Mouse (Mus musculus): Measurements from ENCODE around the gene Tcf7. TPM values are rescaled to one million over a fixed set of nuclear protein-coding genes. Genes with fewer than 3 reads are reported as not detected.

The Tcf7 gene
- polyA plus RNA-seq, 1 experiment = 2,910 TPM

- peaks cover 96% of the 10 kb centered on the region for H3K36me3 ChIP-seq (ENCODE audit: control insufficient read depth, insufficient read depth, low read length)
- H3K4me3 ChIP-seq (ENCODE audit: control insufficient read depth, insufficient read depth, low read length) = peak overlapping the region; percentile 90
- no peaks in the 10 kb centered on the region for H3K27me3 ChIP-seq (ENCODE audit: control insufficient read depth, insufficient read depth, low read length)
- H3K27ac ChIP-seq (ENCODE audit: control insufficient read depth, insufficient read depth, low read length) = peak overlapping the region; percentile 96
- peaks cover 32% of the 10 kb centered on the region for H3K4me1 ChIP-seq (replicated peaks; ENCODE audit: control insufficient read depth, insufficient read depth, low read length)
- WGBS = 20% methylated on average over 9 of the region's 9 CpGs
- DNase-seq = no peak
- TF ChIP-seq POLR2A (IDR thresholded peaks at IDR 0.05; ENCODE audit: control insufficient read depth, extremely low read depth, insufficient read depth, low read length, poor library complexity) (peak; percentile 4), CTCF (IDR thresholded peaks at IDR 0.05; ENCODE audit: borderline replicate concordance, control insufficient read depth, extremely low read depth, insufficient read depth, low read length, poor library complexity) (no peak)
These were observed 6.8 kb downstream of the Tcf7 start for GRCm38 (mm10) chr11:52275774-52276555.

GRCm38 (mm10) chr11:52275366-52275765 lies 7.4 kb downstream of the Tcf7 start:
- Histone ChIP-seq H3K27me3 (ENCODE audit: control insufficient read depth, insufficient read depth, low read length) (no peaks in the 10 kb centered on the region), H3K27ac (ENCODE audit: control insufficient read depth, insufficient read depth, low read length) (peak overlapping the region; percentile 96), H3K36me3 (ENCODE audit: control insufficient read depth, insufficient read depth, low read length) (peaks cover 96% of the 10 kb centered on the region), H3K4me3 (ENCODE audit: control insufficient read depth, insufficient read depth, low read length) (peak overlapping the region; percentile 90), H3K4me1 (replicated peaks; ENCODE audit: control insufficient read depth, insufficient read depth, low read length) (peaks cover 37% of the 10 kb centered on the region)
- peak; percentile 87 for DNase-seq
- TF ChIP-seq CTCF (IDR thresholded peaks at IDR 0.05; ENCODE audit: borderline replicate concordance, control insufficient read depth, extremely low read depth, insufficient read depth, low read length, poor library complexity) = peak; percentile 23; the same call in 1 of the 2 replicates
- peak; percentile 79 for TF ChIP-seq POLR2A (IDR thresholded peaks at IDR 0.05; ENCODE audit: control insufficient read depth, extremely low read depth, insufficient read depth, low read length, poor library complexity)
- WGBS = 8% methylated on average over 8 of the region's 8 CpGs

GRCm38 (mm10) chr11:52274456-52275112 lies 8.2 kb downstream of the Tcf7 start:
- TF ChIP-seq CTCF (IDR thresholded peaks at IDR 0.05; ENCODE audit: borderline replicate concordance, control insufficient read depth, extremely low read depth, insufficient read depth, low read length, poor library complexity) (no peak; the same call in 1 of the 2 replicates), POLR2A (IDR thresholded peaks at IDR 0.05; ENCODE audit: control insufficient read depth, extremely low read depth, insufficient read depth, low read length, poor library complexity) (no peak)
- Histone ChIP-seq H3K27me3 (ENCODE audit: control insufficient read depth, insufficient read depth, low read length) (no peaks in the 10 kb centered on the region), H3K4me1 (replicated peaks; ENCODE audit: control insufficient read depth, insufficient read depth, low read length) (peaks cover 45% of the 10 kb centered on the region), H3K36me3 (ENCODE audit: control insufficient read depth, insufficient read depth, low read length) (peaks cover 96% of the 10 kb centered on the region), H3K27ac (ENCODE audit: control insufficient read depth, insufficient read depth, low read length) (peak overlapping the region; percentile 96), H3K4me3 (ENCODE audit: control insufficient read depth, insufficient read depth, low read length) (peak overlapping the region; percentile 90)
- DNase-seq = peak; percentile 77
- WGBS = 36% methylated on average over 20 of the region's 20 CpGs

- Histone ChIP-seq H3K27me3 (ENCODE audit: control insufficient read depth, insufficient read depth, low read length) (no peaks in the 10 kb centered on the region), H3K4me3 (ENCODE audit: control insufficient read depth, insufficient read depth, low read length) (peak overlapping the region; percentile 90), H3K27ac (ENCODE audit: control insufficient read depth, insufficient read depth, low read length) (peak overlapping the region; percentile 96), H3K36me3 (ENCODE audit: control insufficient read depth, insufficient read depth, low read length) (peaks cover 96% of the 10 kb centered on the region), H3K4me1 (replicated peaks; ENCODE audit: control insufficient read depth, insufficient read depth, low read length) (peaks cover 51% of the 10 kb centered on the region)
- peak; percentile 42 for DNase-seq
- TF ChIP-seq POLR2A (IDR thresholded peaks at IDR 0.05; ENCODE audit: control insufficient read depth, extremely low read depth, insufficient read depth, low read length, poor library complexity) (no peak), CTCF (IDR thresholded peaks at IDR 0.05; ENCODE audit: borderline replicate concordance, control insufficient read depth, extremely low read depth, insufficient read depth, low read length, poor library complexity) (no peak)
- WGBS = 25% methylated on average over 4 of the region's 4 CpGs
These were observed 8.9 kb downstream of the Tcf7 start for GRCm38 (mm10) chr11:52273942-52274330.

DNA sequence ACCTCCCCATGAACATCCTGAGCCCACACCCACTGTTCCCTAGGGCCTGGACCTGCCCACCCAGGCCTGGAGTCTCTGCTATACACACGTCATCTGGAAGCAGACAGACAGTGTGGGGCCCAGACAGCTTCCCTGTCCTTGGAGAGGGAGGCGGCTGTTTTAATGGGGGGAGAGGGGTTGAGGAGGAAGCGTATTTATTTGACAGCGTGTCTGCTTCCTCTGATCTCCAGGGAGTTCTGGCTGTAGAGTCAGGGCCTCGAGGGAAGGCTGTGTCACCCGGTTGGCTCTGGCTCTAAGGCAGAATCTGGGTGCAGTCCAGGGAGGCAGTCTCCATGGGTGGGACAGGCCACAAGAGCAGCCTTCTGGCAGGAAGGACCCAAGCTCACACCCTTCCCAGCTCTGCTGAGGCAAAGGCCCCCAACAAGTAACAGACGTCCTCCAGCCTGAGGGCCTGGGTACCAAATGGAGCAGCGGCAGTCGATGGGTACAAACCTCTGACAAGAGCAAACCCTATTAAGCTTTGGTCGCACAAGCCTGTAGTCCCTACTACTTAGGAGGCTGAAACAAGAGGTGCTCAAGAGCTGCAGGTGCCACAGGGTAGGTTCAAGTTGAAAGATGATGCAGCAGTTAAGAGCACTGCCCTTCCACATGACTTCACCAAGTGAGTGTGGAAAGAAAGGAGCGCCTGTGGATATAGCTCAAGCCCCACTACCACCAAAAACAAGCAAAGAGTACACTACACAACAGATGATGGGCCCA lies 9.5 kb downstream of the Tcf7 start:
- peaks cover 96% of the 10 kb centered on the region for H3K36me3 ChIP-seq (ENCODE audit: control insufficient read depth, insufficient read depth, low read length)
- H3K4me1 ChIP-seq (replicated peaks; ENCODE audit: control insufficient read depth, insufficient read depth, low read length) = peaks cover 57% of the 10 kb centered on the region
- H3K27me3 ChIP-seq (ENCODE audit: control insufficient read depth, insufficient read depth, low read length) = no peaks in the 10 kb centered on the region
- WGBS = 37% methylated on average over 11 of the region's 11 CpGs
- peak; percentile 42 for DNase-seq
- peak overlapping the region; percentile 96 for H3K27ac ChIP-seq (ENCODE audit: control insufficient read depth, insufficient read depth, low read length)
- peak overlapping the region; percentile 90 for H3K4me3 ChIP-seq (ENCODE audit: control insufficient read depth, insufficient read depth, low read length)
- TF ChIP-seq CTCF (IDR thresholded peaks at IDR 0.05; ENCODE audit: borderline replicate concordance, control insufficient read depth, extremely low read depth, insufficient read depth, low read length, poor library complexity) = no peak
- 0 out of 2 replicates have a peak, but pooled peaks have one; percentile 1 for TF ChIP-seq POLR2A (IDR thresholded peaks at IDR 0.05; ENCODE audit: control insufficient read depth, extremely low read depth, insufficient read depth, low read length, poor library complexity)

- WGBS = 36% methylated on average over 6 of the region's 6 CpGs
- no peak for DNase-seq
- H3K27me3 ChIP-seq (ENCODE audit: control insufficient read depth, insufficient read depth, low read length) = no peaks in the 10 kb centered on the region
- H3K4me1 ChIP-seq (replicated peaks; ENCODE audit: control insufficient read depth, insufficient read depth, low read length) = peaks cover 64% of the 10 kb centered on the region
- peak overlapping the region; percentile 90 for H3K4me3 ChIP-seq (ENCODE audit: control insufficient read depth, insufficient read depth, low read length)
- H3K36me3 ChIP-seq (ENCODE audit: control insufficient read depth, insufficient read depth, low read length) = peaks cover 96% of the 10 kb centered on the region
- peak overlapping the region; percentile 96 for H3K27ac ChIP-seq (ENCODE audit: control insufficient read depth, insufficient read depth, low read length)
- TF ChIP-seq POLR2A (IDR thresholded peaks at IDR 0.05; ENCODE audit: control insufficient read depth, extremely low read depth, insufficient read depth, low read length, poor library complexity) (no peak), CTCF (IDR thresholded peaks at IDR 0.05; ENCODE audit: borderline replicate concordance, control insufficient read depth, extremely low read depth, insufficient read depth, low read length, poor library complexity) (no peak)
These were observed 10.2 kb downstream of the Tcf7 start for GRCm38 (mm10) chr11:52272619-52273018.

All from thymus, adult 2 months (tissue).